Mouse (Mus musculus) ES-Bruce4 (cell line): ENCODE results near the gene Sik3. TPM values are rescaled to one million over a fixed set of nuclear protein-coding genes. Genes with fewer than 3 reads are reported as not detected.

Source experiments
- H3K27ac ChIP-seq: 2 replicates; pipeline ENCODE4 v1.5.1; 2012; ENCODE audit warnings: low read length, inconsistent platforms; ENCODE audit not compliant: insufficient read depth
- H3K27me3 ChIP-seq: 2 replicates; pipeline ENCODE4 v1.6.1; 2012; ENCODE audit warnings: mild to moderate bottlenecking, low read length, inconsistent platforms; ENCODE audit not compliant: control insufficient read depth, poor library complexity, insufficient read depth, severe bottlenecking
- H3K36me3 ChIP-seq: 2 replicates; pipeline ENCODE4 v1.6.1; 2012; ENCODE audit warnings: inconsistent platforms, mild to moderate bottlenecking, low read length, moderate library complexity; ENCODE audit not compliant: control insufficient read depth, poor library complexity, insufficient read depth, severe bottlenecking
- H3K4me1 ChIP-seq: one replicate; pipeline ENCODE4 v1.8.1; 2011; ENCODE audit warnings: low read length; ENCODE audit not compliant: control insufficient read depth, insufficient read depth
- H3K4me3 ChIP-seq: 2 replicates; pipeline ENCODE4 v1.5.1; 2011; ENCODE audit warnings: low read depth, mild to moderate bottlenecking, low read length
- H3K9ac ChIP-seq: 2 replicates; pipeline ENCODE4 v1.6.1; 2012; ENCODE audit warnings: low read depth, mild to moderate bottlenecking, inconsistent platforms; ENCODE audit not compliant: poor library complexity, severe bottlenecking
- H3K9me3 ChIP-seq: replicated peaks from 2 replicates; pipeline ENCODE4 v1.6.1; 2012; ENCODE audit warnings: mild to moderate bottlenecking, low read length, inconsistent platforms; ENCODE audit not compliant: control insufficient read depth, poor library complexity, insufficient read depth, severe bottlenecking
- CTCF ChIP-seq: IDR thresholded peaks from one replicate; pipeline ENCODE4 v1.8.1; 2011; ENCODE audit warnings: low read depth, low read length
- EP300 ChIP-seq: IDR thresholded peaks from 2 replicates; pipeline ENCODE4 v1.6.1; 2011; ENCODE audit warnings: low read depth, low read length; ENCODE audit not compliant: insufficient read depth
- POLR2A ChIP-seq: IDR thresholded peaks from one replicate; pipeline ENCODE4 v1.8.1; 2011; ENCODE audit warnings: low read length; ENCODE audit not compliant: insufficient read depth
- polyA plus RNA-seq: library from polyadenylated mRNA; stranded (reverse); fragments of >200 nt; gene quantifications from 2 replicates; pipeline ENCODE4 v1.2.4, GENCODE M21; 2011; ENCODE audit warnings: low read depth; ENCODE audit not compliant: missing spikeins, insufficient read depth, insufficient read length

The Sik3 gene
- polyA plus RNA-seq, 1 experiment = 23.2 TPM

- Histone ChIP-seq H3K27ac (no peak overlapping the region), H3K27me3 (no peaks in the 10 kb centered on the region), H3K4me1 (peaks cover 2% of the 10 kb centered on the region), H3K36me3 (no peaks in the 10 kb centered on the region), H3K4me3 (no peak overlapping the region), H3K9ac (no peak overlapping the region), H3K9me3 (no peaks in the 10 kb centered on the region)
- TF ChIP-seq CTCF (no peak), POLR2A (no peak), EP300 (no peak)
Measured at GRCm38 (mm10) chr9:46069013-46069412, 56.4 kb downstream of the Sik3 start.

- H3K36me3 ChIP-seq = no peaks in the 10 kb centered on the region
- no peaks in the 10 kb centered on the region for H3K9me3 ChIP-seq
- TF ChIP-seq CTCF = peak; percentile 65
- TF ChIP-seq EP300 = no peak
- no peak for TF ChIP-seq POLR2A
- no peak overlapping the region for H3K9ac ChIP-seq
- no peak overlapping the region for H3K27ac ChIP-seq
- H3K4me1 ChIP-seq = peaks cover 2% of the 10 kb centered on the region
- no peaks in the 10 kb centered on the region for H3K27me3 ChIP-seq
- H3K4me3 ChIP-seq = no peak overlapping the region
Measured at GRCm38 (mm10) chr9:46072101-46072835, 59.6 kb downstream of the Sik3 start.

GRCm38 (mm10) chr9:46073443-46073842 is 60.8 kb downstream of the Sik3 start:
- no peaks in the 10 kb centered on the region for H3K9me3 ChIP-seq
- H3K4me1 ChIP-seq = no peaks in the 10 kb centered on the region
- H3K36me3 ChIP-seq = no peaks in the 10 kb centered on the region
- H3K4me3 ChIP-seq = no peak overlapping the region
- TF ChIP-seq EP300 = no peak
- TF ChIP-seq POLR2A = no peak
- no peak for TF ChIP-seq CTCF
- no peaks in the 10 kb centered on the region for H3K27me3 ChIP-seq
- no peak overlapping the region for H3K27ac ChIP-seq
- H3K9ac ChIP-seq = no peak overlapping the region

GRCm38 (mm10) chr9:46075578-46075977 is 63.0 kb downstream of the Sik3 start:
- no peaks in the 10 kb centered on the region for H3K36me3 ChIP-seq
- TF ChIP-seq CTCF (no peak), EP300 (no peak), POLR2A (no peak)
- peaks cover 1% of the 10 kb centered on the region for H3K4me1 ChIP-seq
- H3K27ac ChIP-seq = no peak overlapping the region
- no peak overlapping the region for H3K9ac ChIP-seq
- H3K9me3 ChIP-seq = no peaks in the 10 kb centered on the region
- no peaks in the 10 kb centered on the region for H3K27me3 ChIP-seq
- H3K4me3 ChIP-seq = no peak overlapping the region

- no peaks in the 10 kb centered on the region for H3K9me3 ChIP-seq
- H3K4me1 ChIP-seq = peaks cover 1% of the 10 kb centered on the region
- TF ChIP-seq POLR2A (no peak), EP300 (no peak), CTCF (no peak)
- H3K27ac ChIP-seq = no peak overlapping the region
- no peaks in the 10 kb centered on the region for H3K27me3 ChIP-seq
- H3K4me3 ChIP-seq = no peak overlapping the region
- no peak overlapping the region for H3K9ac ChIP-seq
- H3K36me3 ChIP-seq = no peaks in the 10 kb centered on the region
Measured at GRCm38 (mm10) chr9:46082381-46082821, 69.8 kb downstream of the Sik3 start.

- Histone ChIP-seq H3K4me1 (peaks cover 1% of the 10 kb centered on the region), H3K4me3 (no peak overlapping the region), H3K9ac (no peak overlapping the region), H3K27me3 (no peaks in the 10 kb centered on the region), H3K36me3 (no peaks in the 10 kb centered on the region), H3K9me3 (no peaks in the 10 kb centered on the region), H3K27ac (no peak overlapping the region)
- TF ChIP-seq CTCF (no peak), POLR2A (no peak), EP300 (no peak)
Measured at GRCm38 (mm10) chr9:46083490-46083893, 70.9 kb downstream of the Sik3 start.
